Mouse (Mus musculus): ENCODE data around the gene Erbb2.

The Erbb2 gene

GRCm38 (mm10) chr11:98485749-98486148, 73.5 kb downstream of the Erbb2 start:
- no peak for DNase-seq (ENCODE audit: low spot score)
